Mouse (Mus musculus): ENCODE measurements around the gene Olfr536.

GRCm38 (mm10) chr7:140478733-140479132 is 28.5 kb downstream of the Olfr536 start:
- TF ChIP-seq FOSL1 (IDR thresholded peaks at IDR 0.05; ENCODE audit: insufficient read depth, low read length, poor library complexity, severe bottlenecking) (no peak), CTCF (IDR thresholded peaks at IDR 0.05; ENCODE audit: control insufficient read depth, insufficient read depth, insufficient read length) (no peak), USF1 (IDR thresholded peaks at IDR 0.05; ENCODE audit: low read depth) (no peak), MAX (IDR thresholded peaks at IDR 0.05) (no peak), CEBPB (IDR thresholded peaks at IDR 0.05; ENCODE audit: low read depth) (no peak), MYOD1 (IDR thresholded peaks at IDR 0.05; ENCODE audit: control insufficient read depth, insufficient read length, low read depth) (no peak)
